Mouse (Mus musculus): Measurements from ENCODE around the gene Ggt6. TPM values are rescaled to one million over a fixed set of nuclear protein-coding genes. Genes with fewer than 3 reads are reported as not detected.

Gene Ggt6
- total RNA-seq (2021) = 1 to 10 TPM in 1 of 2 experiments, under 1 TPM in 1; 0.67 to 5.5 TPM
- long read RNA-seq, experiment 1 = 0 reads
- long read RNA-seq, experiment 2, partial matches to known transcripts = 0 of 4 reads
- long read RNA-seq, experiment 2, other reads (novel, unspliced or antisense) = 3 of 4 reads

DNA sequence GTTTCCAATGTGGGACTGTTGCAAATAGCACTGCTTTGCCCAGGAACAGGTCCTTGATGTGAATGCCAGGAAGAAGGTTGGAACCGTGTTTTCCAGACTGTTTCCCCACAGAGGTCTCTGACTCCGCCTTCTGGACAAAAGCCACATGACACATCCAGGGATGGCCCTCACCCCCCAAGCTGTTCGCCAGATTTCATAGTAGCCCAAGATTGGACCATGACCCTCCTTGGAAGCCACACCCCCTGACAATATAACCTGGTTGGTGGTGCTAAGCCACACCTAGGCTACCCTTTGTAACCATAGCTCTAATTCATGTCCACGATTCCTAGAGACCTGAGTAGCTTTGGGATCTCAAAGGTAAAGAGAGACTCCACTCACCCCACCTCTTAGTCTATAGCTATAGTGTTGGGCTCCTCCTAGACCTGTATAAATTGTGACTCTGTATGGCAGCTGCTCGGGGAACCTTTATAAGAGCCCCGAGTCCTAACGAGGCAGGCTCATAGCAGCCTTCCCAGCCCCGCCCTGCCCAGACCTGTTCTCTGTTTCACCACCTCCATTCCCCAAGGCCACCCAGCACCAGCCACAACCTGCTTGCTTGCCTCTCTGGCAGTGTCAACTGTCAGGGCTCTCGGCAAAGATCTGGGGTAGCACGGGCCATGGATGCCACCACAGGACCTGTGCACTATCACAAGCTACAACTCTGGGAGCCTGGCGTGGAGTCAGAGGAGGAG lies at the start of gene Ggt6:
Gene Ggt6, plus strand, starts transcription at position 564 of the 731 bp plus-strand sequence.
- intact Hi-C loops (cut with DNase I) = loop anchor here (5.0 kb wide), 1 partner anchor 127 kb away; no protein-coding TSS in a partner anchor
- DNase-seq = no peak
- Histone ChIP-seq H3K4me3 (no peak within 1 kb of the TSS), H3K27ac (peak within 1 kb of the TSS; percentile 68)
- no peak for TF ChIP-seq CTCF (IDR thresholded peaks at IDR 0.05)

DNA sequence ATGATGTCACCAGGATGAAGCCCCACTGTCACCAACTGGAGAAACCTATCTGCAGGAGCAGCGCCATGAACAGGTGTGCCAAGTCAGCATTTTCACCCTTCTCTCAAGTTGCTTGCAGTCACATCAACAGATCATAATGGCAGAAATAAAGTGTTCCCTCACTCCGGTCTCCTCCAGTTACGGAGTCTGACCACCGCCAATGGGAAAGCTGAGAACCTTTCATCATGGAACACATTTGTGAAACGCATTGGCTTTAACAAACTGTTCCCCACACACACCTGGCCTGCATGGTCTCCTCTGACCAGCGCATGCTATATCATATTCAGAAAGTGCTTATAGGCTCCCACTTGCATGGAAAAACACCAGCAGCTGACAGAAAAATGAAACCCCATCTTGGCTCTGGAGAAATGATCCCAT lies 47.2 kb upstream of the Ggt6 start:
- intact Hi-C loops (cut with DNase I) = no loop called here
- peak overlapping the region; percentile 92 for H3K27ac ChIP-seq
- H3K4me3 ChIP-seq = no peak overlapping the region
- DNase-seq = peak; percentile 81
- no peak for TF ChIP-seq CTCF (IDR thresholded peaks at IDR 0.05)

DNA sequence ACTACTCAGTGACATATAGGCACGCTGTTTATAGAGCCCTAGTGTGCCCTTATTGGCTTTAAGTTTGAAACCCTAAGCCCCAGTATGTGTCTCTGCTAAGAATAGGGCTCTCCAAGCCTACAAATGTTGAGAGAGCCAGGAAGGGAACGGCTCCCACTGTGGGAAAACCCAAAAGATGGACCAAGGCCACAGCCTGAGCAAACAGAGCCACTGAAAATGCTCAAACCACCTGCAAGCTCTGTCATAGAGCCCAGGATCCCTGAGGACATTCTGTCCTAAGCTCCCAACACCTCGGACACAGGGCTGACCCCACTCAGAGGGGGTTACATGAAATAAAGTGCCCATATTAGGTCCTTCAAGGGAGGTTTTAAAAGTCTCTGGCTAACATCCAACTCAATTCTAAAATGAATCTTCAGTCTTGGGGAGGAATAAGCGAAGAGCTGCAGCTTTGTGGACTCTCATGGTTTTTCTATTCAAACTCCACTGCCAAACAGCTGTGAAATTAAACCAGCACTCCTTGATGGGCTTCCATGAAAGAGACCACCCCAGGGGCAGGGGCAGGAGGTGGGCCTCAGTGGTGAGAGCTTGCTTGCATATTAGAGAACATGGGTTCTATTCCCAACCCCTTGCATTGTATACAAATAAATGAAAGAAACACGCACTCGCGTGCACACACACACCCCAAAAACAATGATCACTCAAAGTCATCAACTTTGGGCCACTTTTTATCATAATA lies 45.8 kb upstream of the Ggt6 start:
- no peak for TF ChIP-seq CTCF (IDR thresholded peaks at IDR 0.05)
- intact Hi-C loops (cut with DNase I) = no loop called here
- DNase-seq = peak; percentile 74
- H3K4me3 ChIP-seq = peak overlapping the region; percentile 23; the same call in 1 of the 2 replicates
- peak overlapping the region; percentile 92 for H3K27ac ChIP-seq

DNA sequence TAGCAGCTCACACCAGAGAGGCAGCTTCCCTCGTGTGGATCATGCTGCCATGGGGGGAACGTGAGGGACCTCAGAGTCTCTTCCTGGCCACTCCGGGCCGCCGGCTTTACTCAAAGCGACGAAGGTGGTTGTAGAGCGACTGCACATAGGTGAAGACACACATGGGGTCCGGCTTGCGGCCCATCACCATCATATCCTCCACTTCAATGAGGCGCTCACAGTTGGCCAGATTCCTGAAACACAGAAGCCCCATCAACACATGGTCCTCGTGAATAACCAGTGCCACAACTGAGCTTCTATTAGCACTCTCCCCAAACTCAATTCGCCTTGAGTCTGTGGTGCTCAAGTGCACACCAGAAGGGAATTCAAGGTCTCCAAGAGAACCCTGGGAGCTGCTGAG lies 44.1 kb upstream of the Ggt6 start:
- no peak for TF ChIP-seq CTCF (IDR thresholded peaks at IDR 0.05)
- no peak overlapping the region for H3K4me3 ChIP-seq
- peak; percentile 25 for DNase-seq
- H3K27ac ChIP-seq = peak overlapping the region; percentile 92
- intact Hi-C loops (cut with DNase I) = no loop called here

DNA sequence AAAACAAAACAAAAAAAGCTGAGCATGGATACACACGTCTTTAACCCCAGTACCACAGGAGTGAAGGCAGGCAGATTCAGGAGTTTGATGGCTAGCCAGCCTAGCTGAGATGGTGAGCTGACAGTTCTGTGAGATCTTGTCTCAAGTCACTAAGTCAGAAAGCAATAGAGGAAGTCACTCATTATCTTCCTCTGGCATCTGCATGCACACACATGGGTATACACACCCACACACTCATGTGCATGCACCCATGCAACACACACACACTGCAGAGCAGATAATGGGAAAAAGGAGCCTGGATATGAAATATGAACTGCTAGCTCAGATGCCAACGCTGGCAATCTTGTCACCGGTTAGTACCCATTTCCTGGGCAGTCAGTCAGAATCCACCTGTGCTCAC lies 42.1 kb upstream of the Ggt6 start:
- peak overlapping the region; percentile 41 for H3K4me3 ChIP-seq
- peak; percentile 9 for DNase-seq
- TF ChIP-seq CTCF (IDR thresholded peaks at IDR 0.05) = no peak
- intact Hi-C loops (cut with DNase I) = no loop called here
- H3K27ac ChIP-seq = peak overlapping the region; percentile 92

DNA sequence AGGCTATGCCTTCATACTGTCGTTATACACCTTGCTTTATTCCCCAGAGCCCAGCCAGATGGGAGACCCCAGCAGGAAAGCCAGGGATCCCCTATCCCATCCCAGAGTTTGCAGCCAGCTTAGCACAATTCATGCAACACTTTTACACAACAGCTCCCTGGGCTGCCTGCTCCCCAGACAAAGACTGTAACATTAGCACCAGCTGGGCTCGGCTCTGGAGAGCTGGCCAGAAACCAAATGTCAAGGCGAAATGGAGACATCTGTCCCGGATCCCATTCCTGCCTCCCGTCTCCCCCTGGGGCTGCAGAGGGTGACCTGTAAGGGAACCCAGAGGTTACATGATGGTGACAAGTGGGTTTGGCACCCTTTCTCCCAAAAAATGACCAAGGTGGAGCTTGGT lies 41.7 kb upstream of the Ggt6 start:
- TF ChIP-seq CTCF (IDR thresholded peaks at IDR 0.05) = no peak
- intact Hi-C loops (cut with DNase I) = no loop called here
- Histone ChIP-seq H3K4me3 (peak overlapping the region; percentile 41), H3K27ac (peak overlapping the region; percentile 92)
- peak; percentile 87 for DNase-seq

DNA sequence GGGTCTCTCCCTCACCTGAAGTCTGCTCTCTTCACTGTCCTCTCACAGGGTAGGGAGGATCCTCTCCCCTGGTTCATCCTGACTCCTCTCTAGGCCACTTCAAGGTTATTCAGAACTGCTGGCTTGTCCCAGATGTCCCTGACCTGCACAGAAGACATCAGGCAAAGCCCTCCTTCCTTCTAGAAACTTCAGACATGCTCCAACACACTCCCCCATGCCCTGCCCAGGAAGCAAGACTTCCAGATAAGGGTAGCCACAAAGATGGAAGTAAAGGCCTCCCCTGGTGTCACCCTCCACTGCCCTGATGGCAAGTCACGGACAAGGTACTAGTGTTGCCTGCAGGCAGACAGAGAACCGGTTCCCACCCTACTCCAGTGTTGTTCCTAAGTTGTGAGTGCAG lies 40.6 kb upstream of the Ggt6 start:
- TF ChIP-seq CTCF (IDR thresholded peaks at IDR 0.05) = no peak
- peak overlapping the region; percentile 92 for H3K27ac ChIP-seq
- peak; percentile 19 for DNase-seq
- intact Hi-C loops (cut with DNase I) = no loop called here
- 0 out of 2 replicates have a peak overlapping the region, but pooled peaks have one; percentile 3 for H3K4me3 ChIP-seq

DNA sequence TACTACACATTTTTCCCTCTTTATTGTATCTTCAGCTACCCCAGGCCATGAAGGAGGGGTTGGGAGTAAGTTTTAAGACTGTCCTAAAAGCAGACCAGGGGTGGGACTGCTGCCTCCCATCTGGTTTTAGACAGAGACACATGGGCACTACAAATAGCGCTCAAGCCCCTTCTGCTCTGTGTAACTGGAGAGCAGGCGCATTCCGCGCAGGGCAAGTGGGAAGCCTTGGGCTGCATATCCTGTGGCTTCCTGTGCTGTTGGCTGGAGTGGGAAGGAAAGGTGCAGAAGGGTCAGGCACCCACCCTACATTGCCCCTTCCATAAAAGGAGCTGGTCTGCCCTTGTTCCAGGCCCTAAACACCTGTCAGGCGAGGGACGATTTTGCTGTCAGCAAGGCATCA lies 39.7 kb upstream of the Ggt6 start:
- H3K27ac ChIP-seq = peak overlapping the region; percentile 92
- no peak for TF ChIP-seq CTCF (IDR thresholded peaks at IDR 0.05)
- peak; percentile 69 for DNase-seq
- intact Hi-C loops (cut with DNase I) = loop anchor here (2.0 kb wide), 1 partner anchor 15 kb away; the partner anchor contains the start of gene Smtnl2
- H3K4me3 ChIP-seq = peak overlapping the region; percentile 53

DNA sequence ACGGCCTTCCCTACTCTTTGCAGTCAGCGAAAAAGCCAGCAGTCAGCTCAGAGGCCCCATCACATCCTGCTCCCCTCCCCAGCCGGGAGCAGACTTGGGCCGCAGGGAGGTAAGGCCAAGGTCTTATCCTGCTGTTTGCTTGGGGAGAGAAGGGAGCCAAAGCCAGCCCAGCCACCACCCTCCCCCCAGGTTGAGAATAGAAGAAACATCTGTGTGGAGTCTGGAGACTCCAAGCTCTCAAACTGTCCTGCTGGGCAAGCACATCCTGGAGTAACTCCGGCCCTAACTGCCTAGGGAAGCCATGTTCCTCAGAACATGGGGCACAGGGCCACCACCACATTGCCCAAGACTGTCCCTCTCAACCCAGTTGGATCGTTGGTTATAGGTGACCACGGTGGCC lies 38.7 kb upstream of the Ggt6 start:
- intact Hi-C loops (cut with DNase I) = loop anchor here (2.0 kb wide), 1 partner anchor 14 kb away; the partner anchor contains the start of gene Smtnl2
- TF ChIP-seq CTCF (IDR thresholded peaks at IDR 0.05) = no peak
- H3K27ac ChIP-seq = peak overlapping the region; percentile 92
- peak; percentile 72 for DNase-seq
- H3K4me3 ChIP-seq = peak overlapping the region; percentile 53

DNA sequence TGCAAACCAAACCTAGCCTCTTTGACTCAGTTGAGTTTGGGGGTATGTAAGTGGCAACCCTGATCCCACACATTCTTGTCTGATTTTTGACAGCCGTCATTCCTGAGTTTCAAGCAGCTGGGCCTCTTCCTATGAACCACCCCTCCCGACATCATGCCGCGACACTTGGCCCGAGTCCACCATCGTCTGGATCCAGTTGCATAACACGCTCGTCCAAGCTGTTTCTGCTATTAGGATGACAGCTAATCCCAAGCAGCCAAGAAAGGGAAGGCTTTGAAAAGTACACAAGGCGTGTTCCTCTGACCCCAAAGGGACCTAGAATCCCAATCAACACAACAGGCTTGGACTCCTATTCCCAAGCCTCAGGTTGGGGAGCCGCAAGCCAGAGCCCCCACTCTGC lies 38.3 kb upstream of the Ggt6 start:
- DNase-seq = peak; percentile 92
- intact Hi-C loops (cut with DNase I) = loop anchor here (2.0 kb wide), 1 partner anchor 14 kb away; the partner anchor contains the start of gene Smtnl2
- Histone ChIP-seq H3K27ac (peak overlapping the region; percentile 92), H3K4me3 (peak overlapping the region; percentile 53)
- TF ChIP-seq CTCF (IDR thresholded peaks at IDR 0.05) = no peak

DNA sequence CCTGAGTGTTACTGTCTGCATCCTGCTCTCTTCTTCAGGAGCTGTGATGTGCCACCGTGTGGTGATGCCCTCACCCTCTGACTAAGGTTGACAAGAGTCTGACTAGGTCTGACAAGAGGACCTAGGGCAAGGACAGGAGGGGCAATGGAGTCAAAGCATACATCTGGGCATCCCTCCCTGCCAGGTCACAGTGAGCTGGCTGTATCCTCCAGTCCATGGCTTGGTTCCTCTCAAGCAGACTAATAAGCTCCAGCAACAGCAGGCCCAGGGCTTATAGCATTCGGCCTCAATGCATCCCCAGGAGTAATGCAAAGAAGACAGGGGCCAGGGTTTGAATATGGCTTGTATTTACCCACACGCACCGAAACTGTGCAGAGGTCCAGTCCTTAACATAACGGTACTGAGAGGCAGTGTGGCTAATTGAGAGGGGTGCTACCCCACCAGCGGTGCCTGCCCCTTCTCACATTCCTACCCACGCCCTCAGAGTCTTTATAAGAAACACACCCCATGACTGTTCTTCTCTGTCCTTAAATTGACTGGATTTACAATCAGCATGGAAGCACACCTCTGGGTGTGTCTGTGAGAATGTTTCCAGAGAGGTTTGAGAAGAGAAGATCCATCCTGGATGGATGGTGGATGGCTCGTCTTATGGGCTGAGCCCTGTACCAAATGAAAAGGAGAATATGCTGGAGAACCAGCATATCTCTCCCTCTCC lies 37.4 kb upstream of the Ggt6 start:
- TF ChIP-seq CTCF (IDR thresholded peaks at IDR 0.05) = no peak
- intact Hi-C loops (cut with DNase I) = loop anchor here (2.0 kb wide), 1 partner anchor 13 kb away; the partner anchor contains the start of gene Smtnl2

DNA sequence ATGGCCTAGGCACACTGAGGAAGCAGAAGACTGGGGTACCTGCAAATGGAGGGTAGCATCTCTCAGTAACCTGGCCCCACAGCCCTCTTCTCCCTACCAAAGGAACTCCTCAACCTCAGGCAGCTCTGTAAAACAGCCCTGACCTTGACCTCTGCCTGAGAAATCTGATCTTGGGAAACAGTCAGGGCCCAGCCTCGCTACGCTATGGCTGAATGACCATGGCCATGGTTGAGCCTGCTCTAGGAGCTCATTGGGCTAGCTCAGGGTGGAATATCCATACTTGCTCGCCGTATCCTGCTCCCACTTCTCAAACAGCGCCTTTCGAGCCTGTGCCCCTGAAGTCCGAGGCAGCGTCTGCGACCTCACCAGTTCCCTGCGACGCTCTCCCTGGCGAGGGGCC lies 34.3 kb upstream of the Ggt6 start:
- Histone ChIP-seq H3K4me3 (peak overlapping the region; percentile 29), H3K27ac (peak overlapping the region; percentile 82)
- peak; percentile 25 for DNase-seq
- intact Hi-C loops (cut with DNase I) = no loop called here
- TF ChIP-seq CTCF (IDR thresholded peaks at IDR 0.05) = no peak

More for the DNA sequence above, 37.4 kb upstream of the Ggt6 start:
- DNase-seq = no peak
- Histone ChIP-seq H3K27ac (peak overlapping the region; percentile 92), H3K4me3 (peak overlapping the region; percentile 53)
